Mouse (Mus musculus) c-Kit-positive CD71-positive TER-119-negative erythroid progenitor cells, embryonic 14.5 days (primary cell): ENCODE results near the gene Marf1.

Source experiments
- DNase-seq: peaks from one replicate; pipeline ENCODE4 v3.0.0-alpha.2; 2013; ENCODE audit warnings: low read depth

Marf1 gene

GRCm38 (mm10) chr16:14137976-14138561 lies 25.1 kb downstream of the Marf1 start:
- no peak for DNase-seq

- no peak for DNase-seq
Observed at GRCm38 (mm10) chr16:14135014-14135413, 28.1 kb downstream of the Marf1 start.

GRCm38 (mm10) chr16:14131838-14132237 lies 31.3 kb downstream of the Marf1 start:
- no peak for DNase-seq

- no peak for DNase-seq
Observed at GRCm38 (mm10) chr16:14131376-14131775, 31.8 kb downstream of the Marf1 start.

GRCm38 (mm10) chr16:14130796-14131195 lies 32.4 kb downstream of the Marf1 start:
- no peak for DNase-seq

GRCm38 (mm10) chr16:14128977-14129376 lies 34.2 kb downstream of the Marf1 start:
- no peak for DNase-seq

- DNase-seq: no peak
Observed at GRCm38 (mm10) chr16:14125253-14125652, 37.9 kb downstream of the Marf1 start.

- DNase-seq: no peak
Observed at GRCm38 (mm10) chr16:14124709-14125108, 38.4 kb downstream of the Marf1 start.

GRCm38 (mm10) chr16:14123901-14124300 lies 39.2 kb downstream of the Marf1 start:
- DNase-seq: no peak

- no peak for DNase-seq
Observed at GRCm38 (mm10) chr16:14122586-14122985, 40.6 kb downstream of the Marf1 start.

GRCm38 (mm10) chr16:14121563-14121962 lies 41.6 kb downstream of the Marf1 start:
- DNase-seq: no peak

- DNase-seq: no peak
Observed at GRCm38 (mm10) chr16:14120941-14121340, 42.2 kb downstream of the Marf1 start.

- no peak for DNase-seq
Observed at GRCm38 (mm10) chr16:14117299-14117698, 45.9 kb downstream of the Marf1 start.

- no peak for DNase-seq
Observed at GRCm38 (mm10) chr16:14112742-14113141, 50.4 kb downstream of the Marf1 start.

GRCm38 (mm10) chr16:14112133-14112532 lies 51.0 kb downstream of the Marf1 start:
- DNase-seq: no peak

- DNase-seq: no peak
Observed at GRCm38 (mm10) chr16:14110922-14111321, 52.2 kb downstream of the Marf1 start.

GRCm38 (mm10) chr16:14109651-14110230 lies 53.4 kb downstream of the Marf1 start:
- DNase-seq: no peak

- DNase-seq: no peak
Observed at GRCm38 (mm10) chr16:14105891-14106290, 57.3 kb downstream of the Marf1 start.

- no peak for DNase-seq
Observed at GRCm38 (mm10) chr16:14091771-14092170, 71.4 kb downstream of the Marf1 start.

GRCm38 (mm10) chr16:14089296-14089695 lies 73.9 kb downstream of the Marf1 start:
- DNase-seq: no peak

GRCm38 (mm10) chr16:14088249-14088648 lies 74.9 kb downstream of the Marf1 start:
- DNase-seq: no peak

- no peak for DNase-seq
Observed at GRCm38 (mm10) chr16:14082925-14083324, 80.2 kb downstream of the Marf1 start.

- DNase-seq: no peak
Observed at GRCm38 (mm10) chr16:14070471-14071169, 92.5 kb downstream of the Marf1 start.
